Mouse (Mus musculus): ENCODE measurements at regions not wholly inside any gene's neighbourhood (a gene's known extent, or its start where the extent isn't known, plus 50 kb on each side); places are given as distances from the start of the nearest gene placed in this dataset.
"Not testable (repeated sequence)": the region's sequence is repeated elsewhere in the genome, so short reads cannot be mapped to it uniquely, and the experiment has no call there.

DNA sequence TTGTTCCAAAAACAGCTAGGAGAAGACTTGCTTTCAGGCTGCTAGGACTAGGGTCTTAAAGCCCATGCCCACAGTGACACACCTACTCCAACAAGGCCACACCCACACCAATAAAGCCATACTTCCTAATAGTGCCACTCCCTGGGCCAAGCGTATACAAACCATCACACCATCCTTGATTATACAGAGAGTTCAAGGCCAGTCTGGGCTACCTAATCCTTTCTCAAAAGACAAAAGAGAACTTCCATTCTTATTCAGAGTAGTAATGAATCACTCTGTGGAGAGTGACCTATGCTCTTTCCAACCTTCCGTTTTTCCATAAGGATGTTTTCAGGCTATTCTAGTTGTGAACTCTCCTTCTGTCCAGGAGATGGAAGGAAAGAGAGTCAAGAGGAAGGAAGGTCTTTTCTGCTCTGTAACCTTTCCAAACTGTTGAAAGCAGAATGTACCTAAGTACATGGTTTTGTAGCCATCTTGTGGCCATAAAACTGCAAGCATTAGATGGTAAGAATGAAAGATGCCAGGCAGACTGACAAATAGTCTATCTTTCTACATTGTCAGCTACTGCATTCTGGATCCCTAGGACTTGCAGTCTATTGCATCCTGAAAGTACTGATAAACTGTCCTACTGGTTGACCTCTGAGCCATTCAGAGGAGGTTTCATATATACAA lies 145.8 kb upstream of the Mon1b start:
- DNase-seq = no peak

DNA sequence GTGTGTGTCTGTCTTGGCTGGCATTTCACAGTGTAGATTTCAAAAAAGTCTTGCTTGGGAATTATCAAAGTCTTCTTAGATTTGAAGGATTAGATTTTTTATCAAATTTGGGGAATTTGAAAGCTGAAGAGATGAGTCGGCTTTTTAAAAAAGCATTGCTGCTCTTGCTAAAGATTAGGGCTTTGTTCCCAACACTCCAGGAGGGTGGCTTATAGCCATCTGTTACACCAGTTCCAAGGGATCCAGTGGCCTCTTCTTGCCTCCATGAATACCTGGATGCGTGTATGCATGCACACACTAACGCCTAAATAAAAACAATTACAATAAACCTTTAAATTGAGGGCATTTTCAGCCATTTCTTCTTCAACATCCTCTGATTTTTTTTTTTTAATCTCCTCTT lies 144.5 kb upstream of the Mon1b start:
- no peak for DNase-seq

DNA sequence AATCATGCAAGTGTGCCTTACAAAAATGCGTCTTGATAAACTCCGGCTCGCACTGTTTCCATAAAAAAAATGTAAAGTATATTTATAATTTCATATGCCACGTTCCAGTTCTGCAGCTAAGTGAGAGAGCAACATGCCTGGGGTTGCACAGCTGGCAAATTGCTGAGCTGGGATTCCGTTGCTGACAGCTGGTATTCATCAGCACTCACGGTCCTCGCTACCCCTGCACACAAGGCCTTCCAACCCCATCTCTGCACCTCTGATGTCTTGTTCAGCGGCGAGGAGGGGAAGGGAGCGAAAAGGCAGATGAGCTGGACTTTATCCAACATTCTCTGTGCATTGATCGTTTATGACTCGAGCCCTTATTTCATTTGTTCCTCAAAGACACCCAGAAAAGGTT lies 138.5 kb upstream of the Mon1b start:
- DNase-seq = peak; percentile 5

DNA sequence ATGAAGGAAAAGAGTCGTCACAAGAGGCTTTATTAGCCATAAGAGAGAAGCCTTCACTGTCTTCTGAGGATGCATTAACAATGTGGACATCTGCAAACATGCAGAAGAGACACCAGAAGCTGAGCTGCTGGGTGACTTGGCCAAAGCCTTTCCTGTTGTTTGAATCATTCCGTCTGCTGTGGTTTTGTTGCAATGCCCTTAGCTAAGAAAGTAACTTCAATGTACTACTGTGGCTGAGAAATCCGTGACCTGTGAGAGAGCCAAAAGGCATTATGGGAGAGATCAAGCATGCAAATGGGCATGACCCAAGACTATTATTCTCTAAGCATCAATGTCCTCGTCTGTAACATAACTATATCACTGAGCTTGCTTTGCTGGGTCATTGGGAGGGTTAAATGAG lies 132.7 kb upstream of the Mon1b start:
- no peak for DNase-seq

DNA sequence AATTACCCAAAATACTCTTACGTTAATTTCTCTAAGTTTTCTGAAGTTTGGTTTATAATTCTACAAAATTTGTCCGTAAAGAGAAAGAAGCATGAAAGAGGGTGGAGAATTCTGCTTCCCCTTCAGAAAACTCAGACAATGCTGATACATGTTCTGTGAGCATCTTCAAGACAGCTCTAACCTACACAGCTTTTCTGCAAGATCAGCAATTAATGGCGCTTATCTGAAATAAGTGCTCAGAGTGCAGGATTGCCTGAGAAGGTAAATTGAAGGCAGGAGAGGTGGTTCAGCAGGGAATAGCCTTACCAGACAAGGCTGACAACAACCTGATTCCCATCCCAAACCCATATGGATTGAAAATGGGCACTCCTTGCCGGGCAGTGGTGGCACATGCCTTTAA lies 122.5 kb upstream of the Mon1b start:
- DNase-seq = no peak

DNA sequence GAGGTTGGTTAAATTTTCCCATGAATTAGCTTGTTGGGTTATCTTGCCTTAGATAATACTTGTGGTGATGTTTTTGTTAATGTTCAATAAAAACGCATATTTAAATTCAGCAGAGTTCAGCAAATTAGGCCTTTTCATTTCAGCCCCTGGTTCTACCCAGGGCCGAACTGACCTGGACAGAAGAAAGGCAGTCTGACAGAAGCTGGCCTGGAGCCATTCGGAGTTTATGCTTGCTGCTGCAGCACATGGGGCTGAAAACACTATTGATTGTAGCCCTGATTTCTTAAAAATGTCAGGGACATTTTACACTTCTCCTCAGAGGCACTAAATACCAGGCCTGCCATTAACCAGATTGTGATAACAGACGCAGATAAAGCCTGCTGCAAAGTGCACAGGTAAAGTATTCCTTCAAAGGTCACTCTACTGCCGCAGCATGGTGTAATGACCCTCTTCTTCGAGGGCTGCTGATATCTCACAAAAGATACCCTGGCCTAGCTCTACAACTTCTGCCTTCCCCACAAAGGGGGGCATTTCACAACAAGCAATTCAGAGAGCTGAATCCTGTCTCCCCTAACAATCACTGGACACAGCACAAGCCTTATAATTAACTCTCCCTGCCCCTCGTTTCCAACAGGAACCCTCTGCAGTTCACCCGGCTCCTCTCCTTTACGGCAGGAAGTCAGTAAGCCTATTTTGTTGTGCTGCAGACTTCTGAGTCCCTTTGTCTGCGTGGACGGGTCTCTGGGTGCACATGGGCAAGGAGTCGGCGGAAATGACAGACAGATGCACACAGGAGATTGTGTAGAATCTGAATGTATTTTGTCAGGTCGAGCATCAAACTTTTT lies 121.3 kb upstream of the Mon1b start:
- no peak for DNase-seq

DNA sequence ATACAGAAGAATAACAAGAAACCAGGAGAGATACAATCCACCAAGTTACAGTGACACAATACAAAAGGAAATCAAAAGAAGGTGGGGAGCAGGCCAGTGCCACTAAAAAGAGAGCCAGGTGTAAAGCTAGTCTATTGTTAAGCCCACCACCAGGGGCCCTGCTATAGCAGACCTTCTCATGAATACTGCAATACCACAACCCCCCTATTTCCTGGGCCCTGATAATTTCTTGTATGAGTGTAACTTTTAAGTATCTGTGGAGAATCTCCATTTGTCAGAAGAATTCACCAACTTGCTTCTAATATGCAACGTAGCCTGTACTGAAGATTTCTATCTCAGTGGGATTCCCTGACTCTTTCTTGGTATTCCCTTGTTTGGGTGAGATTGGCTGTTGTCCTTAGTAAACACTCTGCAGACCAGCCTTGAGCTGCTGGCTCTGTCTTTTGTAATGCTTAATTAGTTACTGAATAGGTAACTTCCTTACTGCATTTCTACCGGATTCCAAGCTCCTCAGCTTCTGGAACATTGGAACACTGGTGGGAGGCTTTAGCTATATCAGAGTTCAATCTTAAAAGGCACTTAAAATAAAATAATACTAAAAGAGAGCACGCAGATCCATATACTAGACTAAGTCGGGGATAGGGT lies 120.5 kb upstream of the Mon1b start:
- not testable (repeated sequence) for DNase-seq

DNA sequence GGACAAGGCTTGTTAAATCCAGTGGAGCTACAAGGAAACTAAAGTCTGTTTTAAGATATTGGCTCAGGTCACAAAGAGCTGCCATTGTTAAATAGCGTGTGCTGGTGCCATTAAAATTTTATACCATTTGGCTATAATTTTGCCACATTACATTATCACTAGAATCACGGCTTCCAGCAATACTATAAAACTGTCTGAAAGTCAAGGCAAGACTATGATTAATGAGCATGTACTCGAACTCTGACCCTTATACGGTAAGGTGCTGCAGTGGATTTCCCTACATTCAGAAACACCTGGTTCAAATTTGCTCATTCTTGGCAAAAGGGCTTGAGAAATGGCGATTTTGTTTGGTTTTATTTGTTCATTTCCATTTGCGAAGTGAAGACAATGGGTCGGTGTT lies 119.2 kb upstream of the Mon1b start:
- DNase-seq = no peak

DNA sequence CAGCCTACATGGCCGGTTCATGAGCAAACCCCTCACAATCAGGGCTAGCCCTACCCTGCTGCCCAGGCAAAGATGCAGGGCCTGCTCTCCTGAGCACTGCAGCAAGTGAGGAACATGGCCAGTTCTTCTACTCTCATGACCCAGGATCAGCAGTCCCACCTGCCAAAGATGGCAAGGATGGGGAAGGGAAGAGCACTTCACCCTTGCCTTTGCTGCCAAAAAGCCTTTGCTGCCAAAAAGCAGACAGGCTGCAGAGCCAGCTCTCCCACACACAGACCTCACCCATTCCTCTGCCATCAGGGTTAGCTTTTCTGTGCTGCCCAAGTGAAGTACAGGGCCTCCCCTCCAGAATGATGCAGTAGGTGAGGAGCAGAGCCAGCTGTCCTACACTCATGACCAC lies 117.5 kb upstream of the Mon1b start:
- DNase-seq = no peak

DNA sequence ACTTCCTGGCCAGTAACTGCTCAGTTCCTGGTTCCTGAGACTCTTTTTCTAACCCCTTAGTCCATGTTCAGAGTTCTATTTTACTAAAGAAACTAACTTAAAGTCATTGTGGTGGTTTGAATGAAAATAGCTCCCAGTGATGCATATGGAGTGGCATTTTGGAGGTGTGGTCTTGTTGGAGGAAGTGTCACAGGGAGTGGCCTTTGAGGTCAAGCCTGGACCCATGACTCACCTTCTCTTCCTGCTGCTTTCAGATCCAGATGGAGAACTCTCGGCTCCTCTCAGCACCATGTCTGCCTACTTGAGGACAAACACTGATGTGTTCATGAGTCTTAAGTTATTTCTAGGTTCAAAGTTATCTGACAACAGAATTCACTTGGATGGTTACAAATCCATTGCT lies 111.8 kb upstream of the Mon1b start:
- no peak for DNase-seq

DNA sequence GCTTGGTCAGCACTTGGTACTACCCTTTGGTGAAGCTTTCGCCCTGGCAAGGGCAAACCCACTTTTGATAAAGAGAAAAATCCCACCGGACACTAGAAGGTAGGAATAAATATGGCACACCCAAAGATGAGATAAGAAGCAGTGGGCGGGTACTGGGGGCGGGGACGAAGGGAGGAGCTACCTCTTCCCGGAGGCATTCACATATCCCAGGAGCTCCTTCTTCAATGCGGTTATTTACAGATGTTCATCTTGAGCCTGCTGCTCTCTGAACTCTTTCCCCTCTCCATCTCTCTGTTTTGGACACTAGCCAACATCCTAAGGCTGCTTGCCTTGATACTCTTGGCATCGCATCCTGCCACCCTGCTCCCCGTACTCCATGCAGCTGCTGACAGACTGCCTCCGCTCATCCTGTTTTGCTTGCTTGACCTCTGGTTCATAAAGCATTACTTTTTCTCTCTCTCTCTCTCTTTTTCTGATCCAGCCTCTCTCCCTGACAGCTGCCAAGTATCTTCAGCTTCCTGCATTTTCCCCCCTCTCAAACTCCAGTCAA lies 104.2 kb upstream of the Mon1b start:
- no peak for DNase-seq

DNA sequence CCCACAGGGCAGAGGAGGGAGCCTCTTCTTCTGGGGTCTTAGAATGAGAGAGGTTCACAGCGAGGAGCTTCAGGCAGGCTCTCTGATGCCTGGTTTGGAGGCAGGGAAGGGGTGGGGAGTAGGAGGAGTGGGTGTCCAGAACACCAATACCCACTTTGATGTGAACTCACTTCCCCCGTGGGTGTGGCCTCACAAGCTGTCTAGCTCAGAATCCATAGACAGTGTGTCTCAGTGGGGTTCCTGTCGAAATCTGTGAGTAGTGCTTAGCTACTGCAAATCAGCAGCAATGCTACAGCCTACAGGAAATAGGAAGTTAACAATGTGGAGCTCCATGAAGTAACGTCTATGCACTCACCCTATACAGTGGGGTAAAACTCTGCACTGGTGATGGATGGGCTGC lies 102.5 kb upstream of the Mon1b start:
- no peak for DNase-seq

DNA sequence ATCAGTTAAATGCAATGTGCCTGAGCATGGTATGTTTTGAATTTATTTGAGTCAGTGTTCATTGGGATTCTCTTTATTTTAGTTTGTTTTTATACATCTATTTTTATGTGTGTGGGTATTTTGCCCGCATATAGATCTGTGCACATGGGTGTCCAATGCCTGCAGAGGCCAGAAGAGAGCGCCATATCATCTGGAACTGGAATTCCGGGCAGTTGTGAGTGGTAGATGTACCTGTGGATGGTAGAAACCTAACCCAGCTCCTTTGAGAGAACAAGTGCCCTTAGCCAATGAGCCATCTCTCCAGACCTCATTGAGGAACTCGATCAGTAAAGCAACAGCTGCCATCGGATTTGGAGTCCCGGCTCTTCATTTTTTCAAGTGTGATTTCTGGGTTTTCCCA lies 94.0 kb upstream of the Mon1b start:
- DNase-seq = no peak

DNA sequence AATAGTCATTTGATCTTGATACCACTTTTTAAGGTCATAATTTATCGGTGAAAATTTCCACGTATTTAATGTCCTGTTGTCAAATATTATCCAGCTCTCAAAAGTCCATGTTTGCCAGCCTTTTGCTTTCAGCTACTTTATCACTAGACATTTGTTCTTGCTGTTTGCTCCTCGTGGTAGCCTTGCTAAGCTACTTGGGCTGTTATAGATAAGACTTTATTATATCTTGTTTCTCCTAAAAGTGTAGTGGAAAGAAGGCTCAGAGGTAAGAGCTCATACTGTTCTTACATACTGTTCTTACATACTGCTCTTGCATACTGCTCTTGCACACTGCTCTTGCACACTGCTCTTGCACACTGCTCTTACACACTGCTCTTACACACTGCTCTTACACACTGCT lies 93.3 kb upstream of the Mon1b start:
- no peak for DNase-seq

DNA sequence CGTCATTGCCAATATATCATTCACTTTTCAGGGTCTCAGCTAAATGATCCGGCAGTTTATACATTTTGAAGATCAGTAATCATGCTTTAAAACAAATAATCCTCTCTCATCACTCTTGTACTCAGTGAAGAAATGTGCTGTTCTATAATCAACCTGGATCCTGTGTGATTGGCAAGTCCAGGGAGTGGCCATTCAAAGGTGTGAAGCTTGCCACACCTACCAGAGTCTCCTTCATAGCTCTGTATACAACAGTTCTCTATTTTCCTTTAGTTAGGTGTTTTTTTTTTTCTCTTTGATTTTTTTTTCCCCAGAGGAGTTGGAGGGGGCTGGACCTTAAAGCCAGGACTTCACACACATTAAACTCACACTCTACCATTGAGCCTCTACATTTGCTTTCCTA lies 92.7 kb upstream of the Mon1b start:
- DNase-seq = no peak

DNA sequence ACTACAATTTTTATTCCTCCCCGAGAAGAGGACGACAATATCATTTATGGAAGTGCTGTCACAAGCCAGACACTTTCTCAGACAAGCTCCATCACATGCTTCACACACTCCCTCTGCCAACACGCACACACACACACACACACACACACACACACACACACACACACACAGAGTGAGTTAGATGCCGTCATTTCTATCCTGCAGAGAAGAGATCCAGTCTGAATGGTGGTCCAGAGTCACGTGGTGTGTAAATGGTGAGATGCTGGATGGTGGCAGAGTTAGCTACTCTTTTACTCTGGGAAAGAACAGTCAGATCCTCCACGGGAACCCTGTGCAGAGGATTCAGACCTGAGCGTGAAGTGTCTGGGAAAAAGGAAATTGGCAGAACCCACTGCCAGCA lies 86.2 kb upstream of the Mon1b start:
- no peak for DNase-seq

DNA sequence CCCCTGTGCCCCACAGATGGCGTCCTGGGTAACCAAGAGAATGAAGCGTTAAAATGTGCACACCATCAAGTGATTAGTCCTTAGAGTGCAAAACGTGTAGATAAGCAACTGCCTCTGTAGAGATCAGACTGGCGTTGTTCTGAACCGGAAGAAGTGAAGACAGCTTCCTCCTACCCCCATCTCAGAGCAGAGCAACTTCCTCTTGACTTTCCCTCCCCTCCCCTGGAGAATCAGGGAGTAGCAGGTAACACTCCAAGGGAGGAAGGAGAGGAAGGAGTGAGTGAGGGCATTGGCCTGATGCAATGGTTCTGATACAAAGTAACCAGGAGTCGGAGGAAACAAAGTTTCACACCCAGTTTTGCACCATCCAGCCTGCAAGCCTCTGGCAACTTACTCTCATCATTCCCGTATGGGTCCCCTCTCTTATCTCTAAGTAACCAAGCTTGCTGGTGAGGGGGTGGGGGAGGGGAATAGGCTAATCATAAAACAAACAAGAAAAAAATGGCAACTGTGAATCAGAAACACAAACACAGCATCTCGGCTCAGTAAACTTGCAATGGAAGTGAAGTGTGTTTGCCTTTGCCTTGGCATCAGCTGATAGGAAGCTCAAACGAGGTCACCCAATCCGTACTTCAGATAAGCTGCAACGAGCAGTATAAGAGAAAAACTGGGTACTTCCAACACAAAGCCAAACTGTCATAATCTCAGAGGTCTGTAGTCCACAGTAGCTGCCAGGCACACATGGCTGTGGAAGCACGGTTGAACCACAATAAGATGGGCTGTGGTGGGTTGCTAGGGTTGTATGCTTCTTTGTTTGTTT lies 83.7 kb upstream of the Mon1b start:
- DNase-seq = no peak

DNA sequence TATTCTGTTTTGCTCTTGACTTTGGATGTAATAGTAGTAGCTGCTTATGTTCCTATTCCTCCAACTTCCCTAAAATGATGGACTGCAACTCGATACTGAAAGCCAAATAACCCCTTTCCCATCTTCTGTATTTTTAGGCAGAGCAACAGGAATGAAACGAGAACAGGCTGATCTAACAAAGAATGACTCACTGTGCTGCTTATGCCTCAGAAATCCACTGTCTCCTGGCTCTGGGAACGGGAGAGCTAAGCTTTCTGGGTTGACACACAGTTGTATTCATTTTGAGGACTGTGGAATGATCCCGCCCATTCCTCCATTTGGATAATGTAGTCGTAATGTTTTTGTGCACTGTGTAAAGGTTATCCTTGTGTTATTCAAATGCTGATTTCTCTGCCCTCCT lies 82.6 kb upstream of the Mon1b start:
- DNase-seq = no peak

DNA sequence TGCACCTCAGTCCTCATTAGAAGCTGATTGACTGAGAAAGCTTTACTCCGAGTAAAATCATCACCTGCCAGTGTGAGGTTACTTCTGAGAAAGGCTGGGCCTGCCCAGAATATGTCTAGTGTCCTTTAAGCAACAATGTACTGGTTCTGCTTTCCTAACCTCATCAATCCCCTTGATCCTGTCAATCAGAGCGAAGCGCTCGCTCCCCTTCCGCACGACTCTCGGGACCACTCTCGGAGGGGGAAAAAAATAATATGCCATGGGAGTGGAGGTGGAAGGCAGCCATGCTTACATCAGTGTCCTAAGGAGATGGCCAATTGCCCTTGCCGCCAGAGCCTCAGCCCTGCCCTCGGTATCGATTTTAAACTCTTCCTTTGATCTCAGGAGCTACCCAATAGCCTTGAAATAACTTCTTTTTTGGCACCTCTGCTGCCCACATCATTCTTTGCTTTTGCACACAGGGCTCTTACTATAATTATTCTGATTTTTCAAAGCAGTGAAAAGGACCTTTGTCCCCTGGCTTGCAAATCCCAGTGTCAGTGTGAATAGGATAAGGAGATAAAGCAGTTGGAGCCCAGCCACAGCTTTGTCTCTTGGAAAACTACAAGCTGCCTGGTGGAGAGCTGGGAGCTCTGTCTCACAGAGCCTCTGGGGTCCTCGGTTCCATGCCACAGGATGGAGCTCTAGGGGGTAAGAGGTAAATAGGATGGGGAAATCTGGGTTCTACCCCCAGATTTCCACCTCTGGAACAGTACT lies 80.5 kb upstream of the Mon1b start:
- DNase-seq = no peak

DNA sequence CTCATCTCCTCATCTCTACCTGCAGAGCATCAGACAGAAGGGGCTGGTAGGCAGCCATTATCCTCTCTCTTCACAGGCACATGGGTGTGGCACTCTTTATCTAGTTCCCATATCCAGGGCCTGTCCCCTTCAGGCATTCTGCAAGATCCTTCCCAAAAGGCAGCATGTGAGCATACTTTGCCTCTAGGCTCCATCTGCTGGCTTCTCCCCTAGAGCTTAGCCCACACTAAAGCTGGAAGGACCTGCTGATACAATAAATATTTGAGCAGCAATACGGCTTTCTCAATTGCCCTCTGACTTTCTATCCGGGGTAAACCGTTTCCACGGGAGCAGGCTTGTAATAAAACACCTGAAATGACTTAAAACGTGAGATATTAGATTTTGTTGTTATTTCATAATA lies 78.4 kb upstream of the Mon1b start:
- no peak for DNase-seq

DNA sequence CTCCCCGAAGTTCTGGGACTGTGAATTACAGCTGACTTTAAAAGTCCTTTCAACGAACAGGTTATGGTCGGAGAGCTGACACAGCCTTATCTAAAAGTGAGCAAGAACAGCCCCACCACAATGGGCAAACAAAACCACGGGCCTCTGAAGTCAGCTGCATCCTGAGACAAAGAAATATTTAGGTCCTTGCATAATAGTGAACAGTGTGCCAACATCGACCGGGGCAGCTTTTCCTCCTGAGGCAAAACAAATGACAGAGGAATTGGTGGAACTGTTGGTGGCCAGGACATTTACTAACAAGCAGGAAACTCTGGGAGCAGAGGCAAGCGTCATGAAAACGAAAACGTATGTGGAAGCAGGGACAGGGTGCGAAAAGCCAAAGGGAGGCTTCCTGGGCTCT lies 54.3 kb upstream of the Mon1b start:
- no peak for DNase-seq

DNA sequence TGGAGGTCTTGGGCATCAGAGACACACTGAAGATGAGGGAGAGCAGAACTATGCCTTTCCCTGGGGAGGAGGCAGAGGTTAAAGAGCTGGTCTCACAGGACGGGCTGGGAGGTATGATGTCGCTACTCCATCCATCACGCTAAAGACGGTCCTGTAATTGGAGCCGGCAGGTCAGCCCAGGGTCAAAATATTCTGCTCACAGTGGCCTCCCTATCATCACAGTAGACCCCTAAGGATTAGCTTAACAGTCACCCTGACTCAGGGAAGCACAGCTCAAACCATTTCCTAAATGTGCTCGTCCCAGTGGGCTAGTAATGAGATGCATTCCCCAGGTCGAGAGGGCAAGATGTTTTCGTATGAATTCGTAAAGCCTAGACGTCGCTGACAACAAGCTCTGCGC lies 53.7 kb upstream of the Mon1b start:
- no peak for DNase-seq
